ENCODE assay signal across 10 mouse cellular contexts in genomic region chr4:155651553-155652269, GRCm38 (mm10). TPM values are rescaled to one million over a fixed set of nuclear protein-coding genes. Genes with fewer than 3 reads are reported as not detected.
DNase-seq lines count a peak whose midpoint lies in the region; ATAC-seq and TF ChIP-seq lines count a peak whose summit lies in the region.
"Had no signal": no experiment of that assay in that cellular context is flagged by ENCODE, and none has a peak within 500 bp of the region (broad histone marks: within the 10 kb centered on the region; RNA-seq: fewer than 3 reads in every experiment).

No protein-coding gene starts in this region.

- no peak overlapping the region for H3K4me2 ChIP-seq in liver, embryonic 16.5 days (ENCODE audit: low read depth, low read length)
- no peak overlapping the region for H3K4me2 ChIP-seq in midbrain, embryonic 14.5 days (ENCODE audit: low read length)
- no peak overlapping the region for H3K4me2 ChIP-seq in hindbrain, embryonic 14.5 days (replicated peaks)

- TF ChIP-seq EP300 in heart, adult 2 months (IDR thresholded peaks at IDR 0.05; ENCODE audit: insufficient read depth, low read depth, low read length) = no peak

- 56% methylated on average over 15 of the region's 15 CpGs for WGBS in liver, embryonic 16.5 days (ENCODE audit: insufficient replicate concordance)
- WGBS in heart, adult 2 months = 62% methylated on average over 15 of the region's 15 CpGs
- 68% methylated on average over 15 of the region's 15 CpGs for WGBS in limb, embryonic 10.5 days
- WGBS in midbrain, embryonic 14.5 days = 67% methylated on average over 15 of the region's 15 CpGs
- 69% methylated on average over 15 of the region's 15 CpGs for WGBS in hindbrain, embryonic 14.5 days

- no peak overlapping the region for H3K4me3 ChIP-seq in liver, embryonic 16.5 days (ENCODE audit: low read depth, low read length)
- H3K4me3 ChIP-seq in heart, adult 2 months = no peak overlapping the region
- peak overlapping the region; percentile 65; the same call in 1 of the 2 replicates for H3K4me3 ChIP-seq in limb, embryonic 10.5 days
- no peak overlapping the region for H3K4me3 ChIP-seq in testis, adult 2 months (ENCODE audit: control insufficient read depth, low read depth, low read length)
- no peak overlapping the region for H3K4me3 ChIP-seq in midbrain, embryonic 14.5 days (replicated peaks; ENCODE audit: low read depth, low read length)
- no peak overlapping the region for H3K4me3 ChIP-seq in hindbrain, embryonic 14.5 days (replicated peaks; ENCODE audit: low read length)

- no peaks in the 10 kb centered on the region for H3K79me2 ChIP-seq in heart, adult 2 months (replicated peaks; ENCODE audit: control insufficient read depth, insufficient read depth, low read length)

- no peak for DNase-seq in liver
- DNase-seq in heart, adult 2 months = peak; percentile 46 to 66
- DNase-seq in limb, embryonic 10.5 days (ENCODE audit: low spot score) = no peak
- no peak for DNase-seq in midbrain, embryonic 14.5 days
- DNase-seq in cerebellum, postnatal 36 days = no peak
- DNase-seq in hindbrain, embryonic 14.5 days (ENCODE audit: low spot score) = no peak

- H3K36me3 ChIP-seq in liver, embryonic 16.5 days (ENCODE audit: control insufficient read depth, insufficient read depth) = peaks cover 32% of the 10 kb centered on the region
- no peaks in the 10 kb centered on the region for H3K36me3 ChIP-seq in heart, adult 2 months (ENCODE audit: control insufficient read depth, insufficient read depth, low read length)
- peaks cover 71% of the 10 kb centered on the region for H3K36me3 ChIP-seq in limb, embryonic 10.5 days
- H3K36me3 ChIP-seq in testis, adult 2 months (ENCODE audit: control insufficient read depth, insufficient read depth, low read length) = peaks cover 1% of the 10 kb centered on the region; the same call in 1 of the 2 replicates
- peaks cover 67% of the 10 kb centered on the region for H3K36me3 ChIP-seq in midbrain, embryonic 14.5 days (ENCODE audit: control insufficient read depth, insufficient read depth, low read length)
- peaks cover 72% of the 10 kb centered on the region for H3K36me3 ChIP-seq in hindbrain, embryonic 14.5 days (replicated peaks; ENCODE audit: control insufficient read depth, insufficient read depth)

- peaks cover 22% of the 10 kb centered on the region for H3K4me1 ChIP-seq in liver, embryonic 16.5 days (ENCODE audit: control insufficient read depth, low read depth, low read length)
- H3K4me1 ChIP-seq in heart, adult 2 months (ENCODE audit: control insufficient read depth, insufficient read depth, low read length) = peaks cover 2% of the 10 kb centered on the region
- peaks cover 44% of the 10 kb centered on the region for H3K4me1 ChIP-seq in limb, embryonic 10.5 days
- H3K4me1 ChIP-seq in testis, adult 2 months (ENCODE audit: control insufficient read depth, insufficient read depth, low read length) = peaks cover 37% of the 10 kb centered on the region
- peaks cover 24% of the 10 kb centered on the region for H3K4me1 ChIP-seq in midbrain, embryonic 14.5 days (ENCODE audit: control insufficient read depth, insufficient read depth, low read length)
- H3K4me1 ChIP-seq in hindbrain, embryonic 14.5 days (replicated peaks; ENCODE audit: control insufficient read depth, insufficient read depth, low read length) = peaks cover 29% of the 10 kb centered on the region

- TF ChIP-seq CTCF in heart, adult 2 months (IDR thresholded peaks at IDR 0.05) = no peak
- no peak for TF ChIP-seq CTCF in testis, adult 2 months (IDR thresholded peaks at IDR 0.05; ENCODE audit: control insufficient read depth, insufficient read depth, insufficient replicate concordance, low read depth, low read length)

- no peak overlapping the region for H3K9ac ChIP-seq in liver, embryonic 16.5 days (ENCODE audit: low read depth, low read length)
- H3K9ac ChIP-seq in heart, adult 2 months (ENCODE audit: low read depth, low read length) = no peak overlapping the region
- H3K9ac ChIP-seq in midbrain, embryonic 14.5 days (replicated peaks; ENCODE audit: low read length) = no peak overlapping the region
- H3K9ac ChIP-seq in hindbrain, embryonic 14.5 days = no peak overlapping the region

- 0 out of 2 replicates have a peak, but pooled peaks have one; percentile 6 for ATAC-seq in liver, embryonic 16.5 days (ENCODE audit: low read depth)
- ATAC-seq in midbrain, embryonic 14.5 days (ENCODE audit: low FRiP score, low TSS enrichment) = no peak
- no peak for ATAC-seq in hindbrain, embryonic 14.5 days (ENCODE audit: low FRiP score)

- 0 out of 2 replicates have a peak, but pooled peaks have one; percentile 21 for TF ChIP-seq POLR2A in heart, adult 2 months (IDR thresholded peaks at IDR 0.05; ENCODE audit: insufficient read depth, low read depth, low read length)
- TF ChIP-seq POLR2A in testis, adult 2 months (IDR thresholded peaks at IDR 0.05; ENCODE audit: control insufficient read depth, low read depth, low read length) = no peak

- no peak overlapping the region for H3K27ac ChIP-seq in liver, embryonic 16.5 days (ENCODE audit: low read length)
- H3K27ac ChIP-seq in heart, adult 2 months = peak overlapping the region; percentile 28
- H3K27ac ChIP-seq in limb, embryonic 10.5 days = no peak overlapping the region
- H3K27ac ChIP-seq in testis, adult 2 months (ENCODE audit: control insufficient read depth, insufficient read depth, low read depth, low read length) = peak overlapping the region; percentile 33; the same call in 1 of the 2 replicates
- no peak overlapping the region for H3K27ac ChIP-seq in midbrain, embryonic 14.5 days (replicated peaks; ENCODE audit: low read depth, low read length)
- H3K27ac ChIP-seq in hindbrain, embryonic 14.5 days = no peak overlapping the region
- H3K27ac ChIP-seq: embryonic facial prominence, embryonic 15.5 days had no signal

- peaks cover 45% of the 10 kb centered on the region for H3K27me3 ChIP-seq in liver, embryonic 16.5 days (ENCODE audit: control insufficient read depth, insufficient read depth, low read depth, low read length)
- H3K27me3 ChIP-seq in heart, adult 2 months (ENCODE audit: control insufficient read depth, insufficient read depth, low read length) = peaks cover 3% of the 10 kb centered on the region; the same call in 1 of the 2 replicates
- H3K27me3 ChIP-seq in limb, embryonic 10.5 days (ENCODE audit: low read depth, poor library complexity, severe bottlenecking) = peaks cover 64% of the 10 kb centered on the region
- no peaks in the 10 kb centered on the region for H3K27me3 ChIP-seq in testis, adult 2 months (ENCODE audit: control insufficient read depth, insufficient read depth, low read length)
- H3K27me3 ChIP-seq in midbrain, embryonic 14.5 days (ENCODE audit: control insufficient read depth, insufficient read depth, low read length) = peaks cover 54% of the 10 kb centered on the region
- H3K27me3 ChIP-seq in hindbrain, embryonic 14.5 days (ENCODE audit: control insufficient read depth, insufficient read depth, low read length) = peaks cover 63% of the 10 kb centered on the region

- H3K9me3 ChIP-seq in liver, embryonic 16.5 days (replicated peaks; ENCODE audit: control insufficient read depth, low read length) = no peaks in the 10 kb centered on the region
- H3K9me3 ChIP-seq in limb, embryonic 10.5 days (replicated peaks) = no peaks in the 10 kb centered on the region
- H3K9me3 ChIP-seq in midbrain, embryonic 14.5 days (ENCODE audit: control insufficient read depth, low read length) = no peaks in the 10 kb centered on the region
- no peaks in the 10 kb centered on the region for H3K9me3 ChIP-seq in hindbrain, embryonic 14.5 days (ENCODE audit: control insufficient read depth, low read length)
- H3K9me3 ChIP-seq: embryonic facial prominence, embryonic 15.5 days had no signal

- intact Hi-C loops in heart, adult 2 months (cut with DNase I) = no loop called here

RNA-seq across cellular contexts. Expression of gene Mmp23, which starts 1.5 kb away (rescaled TPM):
- 4.1 and 4.9 TPM in 2 replicates for polyA plus RNA-seq in liver, embryonic 16.5 days (2015; fragmentation: Nextera tagmentation; extraction: Ambion mirVana)
- 1 to 10 TPM; 7.3 to 7.5 TPM for total RNA-seq in heart, adult 2 months (2021)
- 20.7 and 27.0 TPM in 2 replicates for polyA plus RNA-seq in heart, adult 2 months (2012; rRNA removed)
- 8.4 and 10.4 TPM in 2 replicates for polyA plus RNA-seq in limb, embryonic 10.5 days (2016; fragmentation: Nextera tagmentation; extraction: Ambion mirVana)
- polyA plus RNA-seq in testis, adult 2 months (2012; rRNA removed) = 3.7 and 5.9 TPM in 2 replicates
- 2.5 and 3.9 TPM in 2 replicates for polyA plus RNA-seq in midbrain, embryonic 14.5 days (2014; fragmentation: Nextera tagmentation; extraction: Ambion mirVana)
- polyA plus RNA-seq in hindbrain, embryonic 14.5 days (2014; fragmentation: Nextera tagmentation; extraction: Ambion mirVana) = 2.7 and 2.9 TPM in 2 replicates

RNA-seq across cellular contexts. Expression of gene Gm10563, which starts 6.5 kb away (rescaled TPM):
- polyA plus RNA-seq in liver, embryonic 16.5 days (2015; fragmentation: Nextera tagmentation; extraction: Ambion mirVana) = not detected in 2 replicates
- not detected for total RNA-seq in heart, adult 2 months (2021)
- not detected in 2 replicates for polyA plus RNA-seq in heart, adult 2 months (2012; rRNA removed)
- polyA plus RNA-seq in limb, embryonic 10.5 days (2016; fragmentation: Nextera tagmentation; extraction: Ambion mirVana) = not detected in 2 replicates
- not detected in 2 replicates for polyA plus RNA-seq in testis, adult 2 months (2012; rRNA removed)
- polyA plus RNA-seq in midbrain, embryonic 14.5 days (2014; fragmentation: Nextera tagmentation; extraction: Ambion mirVana) = not detected in 2 replicates
- not detected in 2 replicates for polyA plus RNA-seq in hindbrain, embryonic 14.5 days (2014; fragmentation: Nextera tagmentation; extraction: Ambion mirVana)
- total RNA-seq: layer of hippocampus, postnatal 14 days had no signal
- polyA plus RNA-seq: embryonic facial prominence, embryonic 15.5 days had no signal

RNA-seq across cellular contexts. Expression of gene Mib2, which starts 17.3 kb away (rescaled TPM):
- polyA plus RNA-seq in liver, embryonic 16.5 days (2015; fragmentation: Nextera tagmentation; extraction: Ambion mirVana) = 4.4 and 6.3 TPM in 2 replicates
- 10 to 100 TPM; 24.9 to 25.7 TPM for total RNA-seq in heart, adult 2 months (2021)
- polyA plus RNA-seq in heart, adult 2 months (2012; rRNA removed) = 35.8 and 38.2 TPM in 2 replicates
- polyA plus RNA-seq in limb, embryonic 10.5 days (2016; fragmentation: Nextera tagmentation; extraction: Ambion mirVana) = 18.9 and 25.2 TPM in 2 replicates
- 39.3 and 40.6 TPM in 2 replicates for polyA plus RNA-seq in testis, adult 2 months (2012; rRNA removed)
- polyA plus RNA-seq in midbrain, embryonic 14.5 days (2014; fragmentation: Nextera tagmentation; extraction: Ambion mirVana) = 39.6 and 40.8 TPM in 2 replicates
- 44.9 and 46.1 TPM in 2 replicates for polyA plus RNA-seq in hindbrain, embryonic 14.5 days (2014; fragmentation: Nextera tagmentation; extraction: Ambion mirVana)

RNA-seq across cellular contexts. Expression of gene Cdk11b, which starts 27.1 kb away (rescaled TPM):
- 19.4 and 20.3 TPM in 2 replicates for polyA plus RNA-seq in liver, embryonic 16.5 days (2015; fragmentation: Nextera tagmentation; extraction: Ambion mirVana)
- total RNA-seq in heart, adult 2 months (2021) = 10 to 100 TPM; 29.3 to 30.2 TPM
- polyA plus RNA-seq in heart, adult 2 months (2012; rRNA removed) = 17.4 and 20.5 TPM in 2 replicates
- 74.1 and 74.8 TPM in 2 replicates for polyA plus RNA-seq in limb, embryonic 10.5 days (2016; fragmentation: Nextera tagmentation; extraction: Ambion mirVana)
- 23.6 and 29.9 TPM in 2 replicates for polyA plus RNA-seq in testis, adult 2 months (2012; rRNA removed)
- polyA plus RNA-seq in midbrain, embryonic 14.5 days (2014; fragmentation: Nextera tagmentation; extraction: Ambion mirVana) = 49.4 and 49.9 TPM in 2 replicates
- 43.2 and 47.7 TPM in 2 replicates for polyA plus RNA-seq in hindbrain, embryonic 14.5 days (2014; fragmentation: Nextera tagmentation; extraction: Ambion mirVana)

RNA-seq across cellular contexts. Expression of gene Fndc10, which starts 42.4 kb away (rescaled TPM):
- 0.04 and 0.08 TPM in 2 replicates for polyA plus RNA-seq in liver, embryonic 16.5 days (2015; fragmentation: Nextera tagmentation; extraction: Ambion mirVana)
- 1 to 10 TPM; 1.2 to 1.5 TPM for total RNA-seq in heart, adult 2 months (2021)
- 3.5 and 3.9 TPM in 2 replicates for polyA plus RNA-seq in heart, adult 2 months (2012; rRNA removed)
- polyA plus RNA-seq in limb, embryonic 10.5 days (2016; fragmentation: Nextera tagmentation; extraction: Ambion mirVana) = 1.5 and 2.6 TPM in 2 replicates
- polyA plus RNA-seq in testis, adult 2 months (2012; rRNA removed) = 2.7 and 3.3 TPM in 2 replicates
- 6.3 and 13.8 TPM in 2 replicates for polyA plus RNA-seq in midbrain, embryonic 14.5 days (2014; fragmentation: Nextera tagmentation; extraction: Ambion mirVana)
- polyA plus RNA-seq in hindbrain, embryonic 14.5 days (2014; fragmentation: Nextera tagmentation; extraction: Ambion mirVana) = 9.0 and 10.3 TPM in 2 replicates

Comparison
In these comparisons a context has a peak if more than half of its experiments do, and no peak if none do; other contexts are left out.
1. H3K27ac ChIP-seq: peak in heart, adult 2 months (single experiment) and testis, adult 2 months (single experiment); none in liver, embryonic 16.5 days (single experiment), limb, embryonic 10.5 days (single experiment), midbrain, embryonic 14.5 days (single experiment) and hindbrain, embryonic 14.5 days (single experiment).
2. DNase-seq: peak in heart, adult 2 months (2 of 2); none in liver (single experiment), limb, embryonic 10.5 days (single experiment), midbrain, embryonic 14.5 days (single experiment), cerebellum, postnatal 36 days (0 of 2) and hindbrain, embryonic 14.5 days (single experiment).